Mouse (Mus musculus) kidney, postnatal 0 days (tissue): ENCODE measurements around the gene Cfap206. TPM values are rescaled to one million over a fixed set of nuclear protein-coding genes. Genes with fewer than 3 reads are reported as not detected.

Experiments used
- ATAC-seq: fragments of 200-750 bp; cut with Nextera tagmentation; replicated peaks from 2 replicates; pipeline ENCODE4 v1.8.0; 2017; ENCODE audit warnings: low read depth, moderate number of reproducible peaks, moderate TSS enrichment, moderate library complexity; ENCODE audit not compliant: low FRiP score
- DNase-seq: peaks from one replicate; pipeline ENCODE4 v3.0.0-alpha.2; 2016; ENCODE audit warnings: low spot score
- H3K27ac ChIP-seq: fragments of 300-500 bp; sonication (generic); 2 replicates; pipeline ENCODE4 v1.5.1; 2014; ENCODE audit warnings: mild to moderate bottlenecking
- H3K27me3 ChIP-seq: fragments of 300-500 bp; sonication (generic); 2 replicates; pipeline ENCODE4 v1.6.1; 2014; ENCODE audit warnings: low read length, mixed read lengths; ENCODE audit not compliant: insufficient read depth
- H3K36me3 ChIP-seq: fragments of 300-500 bp; sonication (generic); 2 replicates; pipeline ENCODE4 v1.6.1; 2014; ENCODE audit warnings: low read length, mixed read lengths; ENCODE audit not compliant: insufficient read depth
- H3K4me1 ChIP-seq: fragments of 300-500 bp; sonication (generic); replicated peaks from 2 replicates; pipeline ENCODE4 v1.6.1; 2014; ENCODE audit warnings: antibody characterized with exemption, low read length, mixed read lengths; ENCODE audit not compliant: insufficient read depth
- H3K4me2 ChIP-seq: fragments of 300-500 bp; sonication (generic); 2 replicates; pipeline ENCODE4 v1.6.1; 2014; ENCODE audit warnings: mild to moderate bottlenecking, low read length, moderate library complexity, mixed read lengths
- H3K4me3 ChIP-seq: fragments of 300-500 bp; sonication (generic); replicated peaks from 2 replicates; pipeline ENCODE4 v1.5.1; 2014; ENCODE audit warnings: low read depth, low read length
- H3K9ac ChIP-seq: fragments of 300-500 bp; sonication (generic); 2 replicates; pipeline ENCODE4 v1.6.1; 2014; ENCODE audit warnings: low read depth, low read length
- H3K9me3 ChIP-seq: fragments of 300-500 bp; sonication (generic); replicated peaks from 2 replicates; pipeline ENCODE4 v1.6.1; 2016; ENCODE audit warnings: low read length, inconsistent platforms, mixed read lengths
- CTCF ChIP-seq: IDR thresholded peaks from 2 replicates; pipeline ENCODE4 v1.5.1; 2016; ENCODE audit warnings: antibody characterized with exemption, low read depth, mild to moderate bottlenecking, moderate library complexity
- WGBS: fragments of 180-500 bp; shearing (Covaris S2); extraction: QIAGEN DNeasy Blood & Tissue Kit; methylation state at CpG from one replicate; pipeline ENCODE4 v1.1.7; 2014; 5-methylcytosine and 5-hydroxymethylcytosine counted together
- polyA plus RNA-seq: library from polyadenylated mRNA; unstranded; fragments of >200 nt; fragmentation: Nextera tagmentation; extraction: Ambion mirVana; gene quantifications from 2 replicates; pipeline ENCODE4 v1.2.1, GENCODE M21; 2015

Cfap206 gene
- polyA plus RNA-seq, 1 experiment from 2014 or later = 1.3 TPM

DNA sequence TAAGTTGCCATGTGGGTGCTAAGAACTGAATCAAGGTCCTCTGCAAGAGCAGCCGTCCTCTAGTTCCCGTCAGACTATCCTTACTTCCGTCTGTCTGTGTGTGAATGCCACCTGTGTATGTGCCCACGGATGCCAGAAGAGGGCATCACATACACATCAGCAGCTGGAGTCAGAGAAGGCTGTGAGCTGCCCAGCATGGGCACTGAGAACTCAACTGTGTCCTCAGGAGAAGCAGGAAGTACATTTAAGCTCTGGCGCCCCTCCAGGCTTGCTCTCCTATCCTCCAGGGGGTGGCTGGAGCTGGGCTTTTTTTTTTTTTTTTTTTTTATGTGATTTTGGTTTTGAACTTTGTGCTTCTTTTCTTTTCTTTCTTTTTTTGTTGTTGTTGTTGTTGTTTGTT is 49.5 kb downstream of the Cfap206 start:
- WGBS = 86% methylated on average over 5 of the region's 5 CpGs
- DNase-seq (no peak), ATAC-seq (no peak)
- Histone ChIP-seq H3K36me3 (peaks cover 4% of the 10 kb centered on the region; the same call in 1 of the 2 replicates), H3K4me1 (0 out of 2 replicates have a peak, but pooled peaks cover 6% of the 10 kb centered on the region), H3K27ac (no peak overlapping the region), H3K4me2 (no peak overlapping the region), H3K4me3 (no peak overlapping the region), H3K27me3 (no peaks in the 10 kb centered on the region), H3K9ac (no peak overlapping the region), H3K9me3 (no peaks in the 10 kb centered on the region)
- TF ChIP-seq CTCF = peak; percentile 31; the same call in 1 of the 2 replicates

DNA sequence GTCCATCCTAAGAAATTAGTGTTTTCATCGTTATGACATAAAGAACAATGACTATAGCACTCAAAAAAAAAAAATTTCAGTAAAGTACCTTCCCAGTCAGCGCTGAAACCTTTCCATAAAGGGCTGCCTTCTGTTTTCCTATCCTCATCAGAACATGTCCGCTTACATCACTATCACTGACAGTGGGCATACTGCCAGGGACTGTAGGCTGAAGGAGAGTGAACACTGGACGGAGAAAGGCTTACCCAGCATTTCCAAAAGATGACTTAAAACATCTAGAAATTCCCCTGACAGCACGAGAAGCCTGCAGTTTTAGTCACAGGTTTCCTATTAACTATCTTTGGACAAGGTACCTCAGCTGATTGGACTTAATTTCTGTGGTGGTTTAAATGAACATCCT is 56.3 kb downstream of the Cfap206 start:
- ATAC-seq (no peak), DNase-seq (no peak)
- Histone ChIP-seq H3K27me3 (no peaks in the 10 kb centered on the region), H3K9ac (no peak overlapping the region), H3K36me3 (peaks cover 17% of the 10 kb centered on the region), H3K4me2 (no peak overlapping the region), H3K9me3 (no peaks in the 10 kb centered on the region), H3K27ac (no peak overlapping the region), H3K4me1 (0 out of 2 replicates have a peak, but pooled peaks cover 4% of the 10 kb centered on the region), H3K4me3 (no peak overlapping the region)
- 85% methylated on average over 5 of the region's 5 CpGs for WGBS
- TF ChIP-seq CTCF = no peak

DNA sequence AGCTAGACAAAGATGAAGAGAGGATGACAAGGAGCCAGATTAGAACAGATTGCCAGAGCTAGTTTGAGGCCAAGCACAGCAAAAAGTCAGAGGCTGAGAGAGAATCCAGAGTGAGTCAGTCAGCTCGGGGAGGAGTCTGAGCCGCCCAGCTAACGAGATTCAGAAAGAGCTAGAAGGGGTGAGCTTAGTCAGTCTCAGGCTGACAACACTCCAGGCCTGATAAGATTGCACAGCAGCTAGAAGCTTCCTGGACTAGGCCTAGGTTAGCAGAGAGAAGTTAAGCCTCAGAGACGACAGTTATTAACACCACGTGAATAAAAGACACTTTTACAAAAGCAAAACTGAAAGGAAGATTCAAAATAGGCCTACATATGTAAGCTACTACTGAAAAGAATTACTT is 62.1 kb downstream of the Cfap206 start:
- Histone ChIP-seq H3K27me3 (no peaks in the 10 kb centered on the region), H3K9ac (no peak overlapping the region), H3K9me3 (no peaks in the 10 kb centered on the region), H3K4me2 (no peak overlapping the region), H3K4me1 (no peaks in the 10 kb centered on the region), H3K36me3 (0 out of 2 replicates have a peak, but pooled peaks cover 28% of the 10 kb centered on the region), H3K27ac (no peak overlapping the region), H3K4me3 (no peak overlapping the region)
- 90% methylated on average over 5 of the region's 5 CpGs for WGBS
- DNase-seq (no peak), ATAC-seq (no peak)
- TF ChIP-seq CTCF = no peak

DNA sequence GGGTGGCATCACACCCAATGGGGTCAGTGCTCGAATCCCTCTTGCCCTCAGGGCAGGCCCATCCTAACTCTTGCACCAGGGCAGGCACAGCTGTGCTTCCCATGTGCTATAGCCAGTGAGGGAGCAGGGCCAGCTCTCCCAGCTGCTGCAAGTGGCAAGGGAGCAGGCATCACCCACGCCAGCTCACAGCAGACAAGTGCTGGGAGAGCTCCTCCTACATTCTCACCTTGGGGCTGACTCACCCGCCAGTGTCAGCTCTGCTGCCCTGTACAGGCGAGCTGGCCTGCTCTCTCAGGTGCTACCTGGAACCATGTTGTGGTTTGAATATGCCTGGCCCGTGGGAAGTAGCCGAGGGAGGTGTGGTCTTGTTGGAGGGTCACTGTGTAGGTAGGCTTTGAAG is 68.1 kb downstream of the Cfap206 start:
- H3K9ac ChIP-seq = no peak overlapping the region
- no peak overlapping the region for H3K4me3 ChIP-seq
- WGBS = 87% methylated on average over 6 of the region's 6 CpGs
- no peaks in the 10 kb centered on the region for H3K9me3 ChIP-seq
- no peak overlapping the region for H3K27ac ChIP-seq
- no peak overlapping the region for H3K4me2 ChIP-seq
- DNase-seq (no peak), ATAC-seq (no peak)
- no peaks in the 10 kb centered on the region for H3K27me3 ChIP-seq
- no peak for TF ChIP-seq CTCF
- no peaks in the 10 kb centered on the region for H3K4me1 ChIP-seq
- H3K36me3 ChIP-seq = peaks cover 47% of the 10 kb centered on the region

DNA sequence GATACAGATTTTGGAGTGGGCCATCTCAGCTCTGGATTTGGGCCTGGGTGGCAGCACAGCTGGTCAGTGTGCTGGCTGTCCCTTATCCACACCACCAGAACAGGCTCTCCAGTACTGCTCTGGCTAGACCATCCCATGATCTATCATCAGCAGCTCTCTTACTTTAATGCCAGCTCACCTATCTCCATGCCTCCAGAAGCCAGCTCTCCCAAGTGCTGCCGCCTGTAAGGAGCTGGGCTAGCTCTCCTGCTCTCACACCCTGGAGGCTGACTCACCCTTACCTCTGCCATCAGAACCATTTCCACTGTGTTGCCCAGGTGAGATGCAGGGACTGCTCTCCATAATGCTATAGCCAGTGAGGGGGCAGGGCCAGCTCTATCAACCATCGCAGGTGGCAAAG is 68.5 kb downstream of the Cfap206 start:
- H3K9me3 ChIP-seq = no peaks in the 10 kb centered on the region
- DNase-seq = no peak
- H3K9ac ChIP-seq = no peak overlapping the region
- TF ChIP-seq CTCF = no peak
- peaks cover 47% of the 10 kb centered on the region for H3K36me3 ChIP-seq
- no peak overlapping the region for H3K4me3 ChIP-seq
- 96% methylated on average over 2 of the region's 2 CpGs for WGBS
- no peaks in the 10 kb centered on the region for H3K4me1 ChIP-seq
- ATAC-seq = no peak
- no peak overlapping the region for H3K27ac ChIP-seq
- no peak overlapping the region for H3K4me2 ChIP-seq
- H3K27me3 ChIP-seq = no peaks in the 10 kb centered on the region

DNA sequence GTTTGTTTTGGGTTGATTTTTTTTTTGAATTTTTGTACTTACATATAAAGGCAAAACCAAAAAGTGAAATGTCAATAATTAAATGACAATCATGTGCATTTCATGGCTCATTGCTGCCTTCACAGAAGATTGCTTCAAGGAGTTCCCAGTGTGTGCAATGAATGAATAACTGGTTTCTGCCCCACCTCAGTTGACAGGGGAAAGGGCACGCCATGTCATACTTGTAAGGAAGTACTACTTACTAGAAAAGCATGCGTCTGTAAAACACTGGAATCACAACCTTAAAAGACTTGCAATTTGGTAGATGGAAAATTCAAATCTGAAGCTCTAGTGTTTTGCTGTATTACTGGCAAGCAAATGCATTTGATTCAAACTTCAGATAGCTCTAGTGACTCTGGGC is 71.0 kb downstream of the Cfap206 start:
- H3K9me3 ChIP-seq = no peaks in the 10 kb centered on the region
- H3K9ac ChIP-seq = no peak overlapping the region
- DNase-seq (no peak), ATAC-seq (no peak)
- H3K4me2 ChIP-seq = no peak overlapping the region
- TF ChIP-seq CTCF = no peak
- no peak overlapping the region for H3K27ac ChIP-seq
- 71% methylated on average over 2 of the region's 2 CpGs for WGBS
- peaks cover 50% of the 10 kb centered on the region for H3K36me3 ChIP-seq
- no peak overlapping the region for H3K4me3 ChIP-seq
- no peaks in the 10 kb centered on the region for H3K4me1 ChIP-seq
- H3K27me3 ChIP-seq = no peaks in the 10 kb centered on the region

DNA sequence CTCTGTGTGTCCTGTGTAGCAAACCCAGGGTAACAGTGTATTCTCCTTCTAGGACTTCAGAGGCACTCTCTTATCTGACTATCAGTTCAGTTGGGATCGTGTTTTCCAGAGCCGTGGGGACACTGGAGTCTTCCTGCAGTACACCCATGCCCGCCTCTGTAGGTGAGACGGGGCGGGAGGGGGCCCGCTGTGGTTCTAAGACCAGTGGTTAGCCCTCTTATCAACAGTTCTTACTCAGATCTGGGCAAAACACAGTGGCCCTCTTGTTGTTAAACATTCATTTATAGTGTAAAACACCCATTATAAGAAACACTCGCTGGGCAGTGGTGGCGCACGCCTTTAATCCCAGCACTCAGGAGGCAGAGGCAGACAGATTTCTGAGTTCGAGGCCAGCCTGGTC is 73.9 kb downstream of the Cfap206 start:
- Histone ChIP-seq H3K4me2 (no peak overlapping the region), H3K4me3 (no peak overlapping the region), H3K9ac (no peak overlapping the region), H3K9me3 (no peaks in the 10 kb centered on the region), H3K27me3 (no peaks in the 10 kb centered on the region), H3K27ac (no peak overlapping the region), H3K4me1 (no peaks in the 10 kb centered on the region), H3K36me3 (peaks cover 52% of the 10 kb centered on the region)
- 94% methylated on average over 10 of the region's 10 CpGs for WGBS
- no peak for ATAC-seq
- no peak for DNase-seq
- no peak for TF ChIP-seq CTCF
